ENCODE assay signal across 15 mouse cellular contexts in genomic region chr1:164895806-164896205, GRCm38 (mm10). TPM values are rescaled to one million over a fixed set of nuclear protein-coding genes. Genes with fewer than 3 reads are reported as not detected.
A peak's percentile ranks its signal among the peaks of the same experiment; 100 is the strongest.
DNase-seq lines count a peak whose midpoint lies in the region; ATAC-seq and TF ChIP-seq lines count a peak whose summit lies in the region.
"Had no signal": no experiment of that assay in that cellular context is flagged by ENCODE, and none has a peak within 500 bp of the region (broad histone marks: within the 10 kb centered on the region; RNA-seq: fewer than 3 reads in every experiment).

No protein-coding gene starts in this region.

- H3K9ac ChIP-seq in hindbrain, postnatal 0 days (replicated peaks; ENCODE audit: low read length) = no peak overlapping the region
- no peak overlapping the region for H3K9ac ChIP-seq in hindbrain, embryonic 14.5 days
- no peak overlapping the region for H3K9ac ChIP-seq in neural tube, embryonic 14.5 days (replicated peaks; ENCODE audit: low read depth, low read length)
- no peak overlapping the region for H3K9ac ChIP-seq in intestine, embryonic 15.5 days
- H3K9ac ChIP-seq: liver, embryonic 15.5 days had no signal

- no peak overlapping the region for H3K4me3 ChIP-seq in hindbrain, postnatal 0 days (ENCODE audit: low read length)
- no peak overlapping the region for H3K4me3 ChIP-seq in hindbrain, embryonic 14.5 days (replicated peaks; ENCODE audit: low read length)
- no peak overlapping the region for H3K4me3 ChIP-seq in neural tube, embryonic 14.5 days (ENCODE audit: low read depth, low read length)
- H3K4me3 ChIP-seq in intestine, embryonic 15.5 days (replicated peaks) = no peak overlapping the region
- H3K4me3 ChIP-seq: limb, embryonic 10.5 days; liver, embryonic 15.5 days had no signal

- WGBS in hindbrain, postnatal 0 days = 71% methylated on average over 2 of the region's 2 CpGs
- WGBS in hindbrain, embryonic 14.5 days = 67% methylated on average over 2 of the region's 2 CpGs
- WGBS in neural tube, embryonic 14.5 days = 57% methylated on average over 2 of the region's 2 CpGs
- WGBS in intestine, embryonic 15.5 days = 71% methylated on average over 2 of the region's 2 CpGs

- H3K36me3 ChIP-seq in hindbrain, postnatal 0 days (ENCODE audit: insufficient read depth, low read length) = no peaks in the 10 kb centered on the region
- H3K36me3 ChIP-seq in hindbrain, embryonic 14.5 days (replicated peaks; ENCODE audit: control insufficient read depth, insufficient read depth) = no peaks in the 10 kb centered on the region
- no peaks in the 10 kb centered on the region for H3K36me3 ChIP-seq in neural tube, embryonic 14.5 days (ENCODE audit: control insufficient read depth, insufficient read depth, low read length)
- H3K36me3 ChIP-seq in intestine, embryonic 15.5 days = no peaks in the 10 kb centered on the region
- H3K36me3 ChIP-seq: limb, embryonic 10.5 days; liver, embryonic 15.5 days had no signal

- no peak overlapping the region for H3K4me2 ChIP-seq in hindbrain, postnatal 0 days (ENCODE audit: low read depth, low read length)
- no peak overlapping the region for H3K4me2 ChIP-seq in hindbrain, embryonic 14.5 days (replicated peaks)
- no peak overlapping the region for H3K4me2 ChIP-seq in neural tube, embryonic 14.5 days (ENCODE audit: low read depth, low read length)
- no peak overlapping the region; the same call in 1 of the 2 replicates for H3K4me2 ChIP-seq in intestine, embryonic 15.5 days (replicated peaks)
- H3K4me2 ChIP-seq: liver, embryonic 15.5 days had no signal

- ATAC-seq in hindbrain, postnatal 0 days = no peak
- no peak for ATAC-seq in hindbrain, embryonic 14.5 days (ENCODE audit: low FRiP score)
- no peak for ATAC-seq in neural tube, embryonic 14.5 days (ENCODE audit: low read depth)
- no peak for ATAC-seq in intestine, embryonic 15.5 days

- H3K9me3 ChIP-seq in hindbrain, postnatal 0 days (ENCODE audit: low read length) = no peaks in the 10 kb centered on the region
- no peaks in the 10 kb centered on the region for H3K9me3 ChIP-seq in hindbrain, embryonic 14.5 days (ENCODE audit: control insufficient read depth, low read length)
- no peaks in the 10 kb centered on the region for H3K9me3 ChIP-seq in neural tube, embryonic 14.5 days (ENCODE audit: control insufficient read depth, low read length)
- no peaks in the 10 kb centered on the region for H3K9me3 ChIP-seq in intestine, embryonic 15.5 days
- H3K9me3 ChIP-seq: limb, embryonic 10.5 days; liver, embryonic 15.5 days had no signal

- peaks cover 4% of the 10 kb centered on the region; the same call in 1 of the 2 replicates for H3K4me1 ChIP-seq in hindbrain, postnatal 0 days (ENCODE audit: insufficient read depth, low read length)
- H3K4me1 ChIP-seq in hindbrain, embryonic 14.5 days (replicated peaks; ENCODE audit: control insufficient read depth, insufficient read depth, low read length) = peaks cover 20% of the 10 kb centered on the region
- peaks cover 7% of the 10 kb centered on the region for H3K4me1 ChIP-seq in neural tube, embryonic 14.5 days (ENCODE audit: control insufficient read depth, insufficient read depth, low read length)
- peaks cover 14% of the 10 kb centered on the region; the same call in 1 of the 2 replicates for H3K4me1 ChIP-seq in intestine, embryonic 15.5 days (replicated peaks)
- H3K4me1 ChIP-seq: limb, embryonic 10.5 days; liver, embryonic 15.5 days had no signal

- TF ChIP-seq CTCF in hindbrain, postnatal 0 days (IDR thresholded peaks at IDR 0.05; ENCODE audit: low read depth) = peak; percentile 31

- no peak overlapping the region for H3K27ac ChIP-seq in hindbrain, postnatal 0 days
- no peak overlapping the region for H3K27ac ChIP-seq in hindbrain, embryonic 14.5 days
- H3K27ac ChIP-seq in neural tube, embryonic 14.5 days (ENCODE audit: low read depth, low read length) = 0 out of 2 replicates have a peak overlapping the region, but pooled peaks have one; percentile 3
- H3K27ac ChIP-seq in intestine, embryonic 15.5 days = peak overlapping the region; percentile 46; the same call in 1 of the 2 replicates
- H3K27ac ChIP-seq: limb, embryonic 10.5 days; liver, embryonic 15.5 days had no signal

- H3K27me3 ChIP-seq in hindbrain, postnatal 0 days (ENCODE audit: insufficient read depth, low read length) = no peaks in the 10 kb centered on the region
- H3K27me3 ChIP-seq in hindbrain, embryonic 14.5 days (ENCODE audit: control insufficient read depth, insufficient read depth, low read length) = no peaks in the 10 kb centered on the region
- no peaks in the 10 kb centered on the region for H3K27me3 ChIP-seq in neural tube, embryonic 14.5 days (ENCODE audit: control insufficient read depth, insufficient read depth, low read length)
- H3K27me3 ChIP-seq in intestine, embryonic 15.5 days (replicated peaks) = no peaks in the 10 kb centered on the region
- H3K27me3 ChIP-seq: CH12.LX had no signal

- peak; percentile 7 for DNase-seq in hindbrain, postnatal 0 days (ENCODE audit: low spot score)
- DNase-seq in hindbrain, embryonic 14.5 days (ENCODE audit: low spot score) = no peak
- no peak for DNase-seq in neural tube, embryonic 10.5 days (ENCODE audit: extremely low spot score, low spot score)
- no peak for DNase-seq in layer of hippocampus, postnatal 36 days
- DNase-seq in thymus, postnatal 0 days (ENCODE audit: low spot score) = no peak
- DNase-seq: adrenal gland, postnatal 25 days; layer of hippocampus, adult 9-11 months; right cerebral cortex, postnatal 14 days had no signal

RNA-seq across cellular contexts. Expression of gene Xcl1, which starts 39.5 kb away (rescaled TPM):
- not detected in 2 replicates for total RNA-seq in hindbrain, postnatal 0 days (2014; rRNA removed)
- polyA plus RNA-seq in hindbrain, postnatal 0 days (2015; fragmentation: Nextera tagmentation; extraction: Ambion mirVana) = not detected in 2 replicates
- not detected in 2 replicates for polyA plus RNA-seq in hindbrain, embryonic 14.5 days (2014; fragmentation: Nextera tagmentation; extraction: Ambion mirVana)
- not detected in 2 replicates for polyA plus RNA-seq in neural tube, embryonic 14.5 days (2014; fragmentation: Nextera tagmentation; extraction: Ambion mirVana)
- polyA plus RNA-seq in intestine, embryonic 15.5 days (2015; fragmentation: Nextera tagmentation; extraction: Ambion mirVana) = 0.83 TPM in 1 of 2 replicates, not detected in the other
- not detected for total RNA-seq in layer of hippocampus, postnatal 36 days (2021)
- 26.4 and 28.4 TPM in 2 replicates for polyA plus RNA-seq in thymus, postnatal 0 days (2015; fragmentation: Nextera tagmentation; extraction: Ambion mirVana)
- total RNA-seq: adrenal gland, postnatal 25 days; neutrophil, adult 5-6 weeks had no signal
- polyA plus RNA-seq: limb, embryonic 10.5 days; liver, embryonic 15.5 days; stomach, embryonic 14.5 days had no signal

Comparison
In these comparisons a context has a peak if more than half of its experiments do, and no peak if none do; other contexts are left out.
1. H3K27ac ChIP-seq: peak in neural tube, embryonic 14.5 days (single experiment) and intestine, embryonic 15.5 days (single experiment); none in hindbrain, postnatal 0 days (single experiment) and hindbrain, embryonic 14.5 days (single experiment).
2. RNA of gene Xcl1, which starts 39.5 kb away (polyA plus RNA-seq): 26.4 to 28.4 TPM in thymus, postnatal 0 days; not detected in neural tube, embryonic 14.5 days, not detected in hindbrain, postnatal 0 days, not detected in hindbrain, embryonic 14.5 days and 0.83 TPM in intestine, embryonic 15.5 days; every median in the first group is over 10 times any median in the second.